Mouse (Mus musculus) brain, embryonic 14.5 days (tissue): Measurements from ENCODE around the gene Wnt8b.

ENCODE experiments used
- CTCF ChIP-seq: fragments of 200-500 bp; IDR thresholded peaks from 2 replicates; pipeline ENCODE4 v1.5.1; 2012; ENCODE audit warnings: inconsistent platforms, mild to moderate bottlenecking, moderate library complexity, borderline replicate concordance; ENCODE audit not compliant: insufficient read depth, insufficient read length; ENCODE audit errors: extremely low read depth
- POLR2A ChIP-seq: fragments of 200-500 bp; IDR thresholded peaks from 2 replicates; pipeline ENCODE4 v1.6.1; 2012; ENCODE audit warnings: mild to moderate bottlenecking, inconsistent platforms, borderline replicate concordance; ENCODE audit not compliant: poor library complexity, insufficient read depth, insufficient read length, severe bottlenecking; ENCODE audit errors: extremely low read depth

DNA sequence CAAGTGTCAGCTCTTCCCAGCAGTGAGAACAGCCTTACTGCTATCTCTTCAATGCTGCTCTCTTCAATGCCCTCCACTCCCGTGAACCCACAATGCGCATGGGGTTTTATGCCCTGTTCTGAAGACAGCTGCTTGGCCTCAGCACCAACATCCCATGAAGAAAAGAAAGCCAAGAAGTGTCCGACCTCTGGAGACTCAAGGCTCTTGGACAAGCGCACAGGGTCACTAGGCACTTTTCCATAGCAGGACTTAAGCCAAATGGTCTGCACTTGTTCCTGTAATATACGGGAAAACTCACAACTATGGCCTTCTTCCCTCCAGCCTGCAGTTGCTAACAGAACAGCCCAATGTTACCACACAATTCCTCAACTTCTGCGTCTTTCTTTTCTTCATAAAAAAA is 18.0 kb upstream of the Wnt8b start:
- TF ChIP-seq POLR2A, result no peak
- no peak for TF ChIP-seq CTCF
